ENCODE assay signal across 21 mouse cellular contexts in genomic region chr10:38567270-38567669, GRCm38 (mm10).
"Had no signal": no experiment of that assay in that cellular context is flagged by ENCODE, and none has a peak within 500 bp of the region (broad histone marks: within the 10 kb centered on the region; RNA-seq: fewer than 3 reads in every experiment).

No protein-coding gene starts in this region.

- ATAC-seq: intestine, postnatal 0 days; liver, embryonic 12.5 days; midbrain, embryonic 16.5 days had no signal

- H3K4me1 ChIP-seq: liver, embryonic 12.5 days; liver, embryonic 15.5 days; midbrain, embryonic 12.5 days; neural tube, embryonic 13.5 days had no signal

- H3K4me2 ChIP-seq: liver, embryonic 12.5 days; liver, embryonic 15.5 days; midbrain, embryonic 12.5 days; neural tube, embryonic 13.5 days had no signal

- H3K36me3 ChIP-seq: liver, embryonic 12.5 days; liver, embryonic 15.5 days; midbrain, embryonic 12.5 days; neural tube, embryonic 13.5 days had no signal

- H3K27me3 ChIP-seq: liver, embryonic 12.5 days; liver, embryonic 15.5 days; midbrain, embryonic 12.5 days; neural tube, embryonic 13.5 days had no signal

- H3K9me3 ChIP-seq: liver, embryonic 12.5 days; liver, embryonic 15.5 days; midbrain, embryonic 12.5 days; neural tube, embryonic 13.5 days had no signal

- H3K27ac ChIP-seq: kidney, postnatal 0 days; layer of hippocampus, adult 2 months; liver, embryonic 12.5 days; liver, embryonic 15.5 days; midbrain, embryonic 12.5 days; neural tube, embryonic 13.5 days had no signal

- DNase-seq: kidney, adult 2 months; kidney, postnatal 25 days; layer of hippocampus, adult 9-11 months; liver; lung, adult 2 months; lung, postnatal 14 days; lung, postnatal 4 days; right cerebral cortex, adult 18-20 months; right cerebral cortex, postnatal 14 days; spleen, adult 18-20 months; thymus, adult 18-20 months; thymus, postnatal 36 days had no signal

- H3K9ac ChIP-seq: liver, embryonic 12.5 days; liver, embryonic 15.5 days; midbrain, embryonic 12.5 days; neural tube, embryonic 13.5 days had no signal

- H3K4me3 ChIP-seq: layer of hippocampus, adult 2 months; liver, embryonic 12.5 days; liver, embryonic 15.5 days; midbrain, embryonic 12.5 days; myocyte; neural tube, embryonic 13.5 days had no signal
